Mouse (Mus musculus): ENCODE measurements at regions not wholly inside any gene's neighbourhood (a gene's known extent, or its start where the extent isn't known, plus 50 kb on each side); places are given as distances from the start of the nearest gene placed in this dataset.

DNA sequence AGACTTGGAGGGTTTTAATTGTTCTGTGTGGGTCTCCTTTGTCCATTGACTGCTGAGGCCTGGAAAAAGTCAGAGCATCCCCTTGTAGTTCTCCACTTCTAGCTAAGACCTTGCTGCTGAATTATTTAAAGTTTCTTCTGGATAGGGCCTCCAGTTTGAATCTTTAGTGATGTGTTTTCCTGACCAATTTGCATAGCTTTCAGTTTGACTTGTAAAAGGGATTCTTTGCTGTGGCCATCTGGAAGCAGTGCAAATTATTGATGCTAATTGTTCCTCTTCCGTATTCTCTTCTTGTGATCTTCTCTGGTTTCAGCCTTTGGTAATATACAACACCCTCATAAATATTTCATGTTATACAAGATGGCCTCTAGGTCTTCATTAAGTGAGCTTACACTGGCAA, 61.6 kb upstream of the 4930583I09Rik start:
- TF ChIP-seq POLR2A (IDR thresholded peaks at IDR 0.05; ENCODE audit: low read depth, low read length) (no peak), CTCF (conservative IDR thresholded peaks at IDR 0.05; ENCODE audit: insufficient read depth, insufficient read length, low read depth, low read length) (no peak)

Data from kidney, adult 2 months (tissue).